Mouse (Mus musculus) liver, postnatal 0 days (tissue): Measurements from ENCODE around the gene Paqr8.

ENCODE experiments used
- CTCF ChIP-seq: sonication (generic); IDR thresholded peaks from 2 replicates; pipeline ENCODE4 v1.5.1; 2016; ENCODE audit warnings: antibody characterized with exemption, low read depth
- EP300 ChIP-seq: IDR thresholded peaks from 2 replicates; pipeline ENCODE4 v1.6.1; 2016; ENCODE audit warnings: antibody characterized with exemption, low read depth, mild to moderate bottlenecking

- TF ChIP-seq CTCF (no peak), EP300 (no peak)
Measured at GRCm38 (mm10) chr1:20868036-20868435, 22.4 kb upstream of the Paqr8 start.
